In genomic region chr6:86506309-86506708, GRCm38 (mm10) we compare ENCODE assay signal across 23 mouse cellular contexts.
"Had no signal": no experiment of that assay in that cellular context is flagged by ENCODE, and none has a peak within 500 bp of the region (broad histone marks: within the 10 kb centered on the region; RNA-seq: fewer than 3 reads in every experiment).

No protein-coding gene starts in this region.

- H3K4me1 ChIP-seq: heart, embryonic 10.5 days; hindbrain, embryonic 13.5 days; hindbrain, embryonic 15.5 days; limb, embryonic 10.5 days; limb, embryonic 12.5 days had no signal

- DNase-seq: gastrocnemius, adult 2 months; gastrocnemius, postnatal 10 days; gastrocnemius, postnatal 25 days; heart, adult 18-20 months; heart, postnatal 10 days; heart, postnatal 36 days; kidney, adult 11 months; kidney, adult 9 months; kidney, postnatal 14 days; layer of hippocampus, adult 9-11 months; layer of hippocampus, postnatal 36 days; liver; liver, embryonic 13.5 days had no signal

- H3K4me3 ChIP-seq: gastrocnemius, adult 2 months; heart, embryonic 10.5 days; heart, embryonic 12.5 days; hindbrain, embryonic 13.5 days; hindbrain, embryonic 15.5 days; kidney, embryonic 15.5 days; limb, embryonic 10.5 days; limb, embryonic 12.5 days; liver, embryonic 13.5 days; liver, embryonic 15.5 days had no signal

- H3K27ac ChIP-seq: gastrocnemius, adult 2 months; heart, embryonic 10.5 days; hindbrain, embryonic 13.5 days; hindbrain, embryonic 15.5 days; hindbrain, postnatal 0 days; kidney, embryonic 15.5 days; kidney, postnatal 0 days; limb, embryonic 10.5 days; limb, embryonic 12.5 days; liver, embryonic 13.5 days; liver, embryonic 15.5 days had no signal

- H3K27me3 ChIP-seq: heart, embryonic 12.5 days; hindbrain, embryonic 13.5 days; hindbrain, embryonic 15.5 days; kidney, embryonic 15.5 days; limb, embryonic 12.5 days; liver, embryonic 13.5 days; liver, embryonic 15.5 days had no signal

- H3K9ac ChIP-seq: heart, embryonic 12.5 days; hindbrain, embryonic 13.5 days; hindbrain, embryonic 15.5 days; kidney, embryonic 15.5 days; limb, embryonic 12.5 days; liver, embryonic 13.5 days; liver, embryonic 15.5 days had no signal

- H3K36me3 ChIP-seq: heart, embryonic 10.5 days; heart, embryonic 12.5 days; hindbrain, embryonic 13.5 days; hindbrain, embryonic 15.5 days; kidney, embryonic 15.5 days; limb, embryonic 10.5 days; limb, embryonic 12.5 days; liver, embryonic 13.5 days; liver, embryonic 15.5 days had no signal

- H3K9me3 ChIP-seq: heart, embryonic 10.5 days; heart, embryonic 12.5 days; hindbrain, embryonic 13.5 days; hindbrain, embryonic 15.5 days; kidney, embryonic 15.5 days; limb, embryonic 10.5 days; limb, embryonic 12.5 days; liver, embryonic 13.5 days; liver, embryonic 15.5 days had no signal
